Mouse (Mus musculus): ENCODE results near the gene Hist1h4j. TPM values are rescaled to one million over a fixed set of nuclear protein-coding genes. Genes with fewer than 3 reads are reported as not detected.
"Not testable (repeated sequence)": the region's sequence is repeated elsewhere in the genome, so short reads cannot be mapped to it uniquely, and the experiment has no call there.

The Hist1h4j gene
- total RNA-seq (2022), result 10 to 100 TPM; 18.4 to 23.9 (median 19.2) TPM

GRCm38 (mm10) chr13:21734906-21735767 lies at the start of gene Hist1h4j:
Gene Hist1h4j (plus strand): TSS chr13:21735064.
- peak; percentile 59 to 69 for DNase-seq (ENCODE audit: low spot score in 2 of 2)

GRCm38 (mm10) chr13:21697811-21698210 lies 37.1 kb upstream of the Hist1h4j start, which contains the start of gene Olfr1359:
Gene Olfr1359 (plus strand): TSS chr13:21698111.
- no peak for DNase-seq (ENCODE audit: low spot score in 2 of 2)

GRCm38 (mm10) chr13:21706669-21707068 lies 28.2 kb upstream of the Hist1h4j start:
- no peak for DNase-seq (ENCODE audit: low spot score in 2 of 2)

- DNase-seq (ENCODE audit: low spot score in 2 of 2), result peak; percentile 72 to 85
Measured at GRCm38 (mm10) chr13:21710031-21710711, 24.7 kb upstream of the Hist1h4j start.

- peak; percentile 52 to 89 for DNase-seq (ENCODE audit: low spot score in 2 of 2)
Measured at GRCm38 (mm10) chr13:21710821-21711525, 23.9 kb upstream of the Hist1h4j start.

GRCm38 (mm10) chr13:21711698-21712097 lies 23.2 kb upstream of the Hist1h4j start:
- DNase-seq (ENCODE audit: low spot score in 2 of 2), result no peak

- peak in 1 of 2 experiments; percentile 58 for DNase-seq (ENCODE audit: low spot score in 2 of 2)
Measured at GRCm38 (mm10) chr13:21714725-21715124, 20.1 kb upstream of the Hist1h4j start.

GRCm38 (mm10) chr13:21715131-21715863 lies 19.6 kb upstream of the Hist1h4j start:
- DNase-seq (ENCODE audit: low spot score in 2 of 2), result peak in 1 of 2 experiments; percentile 35

GRCm38 (mm10) chr13:21715864-21716539 lies 18.9 kb upstream of the Hist1h4j start, which contains the start of the genes Hist1h2bl and Hist1h2ai:
Gene Hist1h2bl (minus strand): TSS chr13:21716143.
Gene Hist1h2ai (plus strand): TSS chr13:21716422.
- DNase-seq (ENCODE audit: low spot score in 2 of 2), result peak; percentile 72 to 90

GRCm38 (mm10) chr13:21716540-21717391 lies 18.1 kb upstream of the Hist1h4j start:
- not testable (repeated sequence) for DNase-seq (ENCODE audit: low spot score in 2 of 2)

GRCm38 (mm10) chr13:21717397-21718357 lies 17.2 kb upstream of the Hist1h4j start, which contains the start of gene Hist1h3h:
Gene Hist1h3h (plus strand): TSS chr13:21717659.
- peak; percentile 81 to 93 for DNase-seq (ENCODE audit: low spot score in 2 of 2)

GRCm38 (mm10) chr13:21718381-21719080 lies 16.3 kb upstream of the Hist1h4j start:
- no peak for DNase-seq (ENCODE audit: low spot score in 2 of 2)

- DNase-seq (ENCODE audit: low spot score in 2 of 2), result not testable (repeated sequence)
Measured at GRCm38 (mm10) chr13:21721107-21721756, 13.6 kb upstream of the Hist1h4j start.

- peak; percentile 53 to 58 for DNase-seq (ENCODE audit: low spot score in 2 of 2)
Measured at GRCm38 (mm10) chr13:21721757-21722372, 13.0 kb upstream of the Hist1h4j start, which contains the start of gene Hist1h2bm. Gene Hist1h2bm (plus strand): TSS chr13:21722044.

GRCm38 (mm10) chr13:21722373-21722925 lies 12.4 kb upstream of the Hist1h4j start:
- no peak for DNase-seq (ENCODE audit: low spot score in 2 of 2)
